Mouse (Mus musculus): ENCODE measurements around the gene Tex14. TPM values are rescaled to one million over a fixed set of nuclear protein-coding genes. Genes with fewer than 3 reads are reported as not detected.

Tex14 gene
- polyA plus RNA-seq, 1 experiment from 2014 or later: 1.3 TPM

GRCm38 (mm10) chr11:87595327-87595841 is 190.5 kb downstream of the Tex14 start:
- peak; percentile 54; the same call in 1 of the 2 replicates for ATAC-seq (ENCODE audit: low FRiP score, low read depth)
- H3K4me2 ChIP-seq (replicated peaks): peak overlapping the region; percentile 95
- peaks cover 42% of the 10 kb centered on the region for H3K36me3 ChIP-seq
- H3K9me3 ChIP-seq: no peaks in the 10 kb centered on the region
- H3K4me3 ChIP-seq: peak overlapping the region; percentile 88
- peak overlapping the region; percentile 97 for H3K9ac ChIP-seq
- peak overlapping the region; percentile 84 for H3K27ac ChIP-seq
- WGBS: 1% methylated on average over 32 of the region's 37 CpGs
- H3K4me1 ChIP-seq: peaks cover 50% of the 10 kb centered on the region
- H3K27me3 ChIP-seq: no peaks in the 10 kb centered on the region

GRCm38 (mm10) chr11:87595976-87596375 is 191.1 kb downstream of the Tex14 start:
- ATAC-seq (ENCODE audit: low FRiP score, low read depth): no peak
- H3K9ac ChIP-seq: peak overlapping the region; percentile 97
- H3K36me3 ChIP-seq: peaks cover 48% of the 10 kb centered on the region
- peak overlapping the region; percentile 95 for H3K4me2 ChIP-seq (replicated peaks)
- H3K9me3 ChIP-seq: no peaks in the 10 kb centered on the region
- H3K27ac ChIP-seq: peak overlapping the region; percentile 84
- 4% methylated on average over 7 of the region's 7 CpGs for WGBS
- peak overlapping the region; percentile 88 for H3K4me3 ChIP-seq
- H3K4me1 ChIP-seq: peaks cover 44% of the 10 kb centered on the region
- H3K27me3 ChIP-seq: no peaks in the 10 kb centered on the region

GRCm38 (mm10) chr11:87596492-87596891 is 191.6 kb downstream of the Tex14 start:
- Histone ChIP-seq H3K27ac (no peak overlapping the region; the same call in 1 of the 2 replicates), H3K4me1 (peaks cover 44% of the 10 kb centered on the region), H3K4me3 (peak overlapping the region; percentile 88), H3K9ac (peak overlapping the region; percentile 97), H3K9me3 (no peaks in the 10 kb centered on the region), H3K36me3 (peaks cover 53% of the 10 kb centered on the region), H3K4me2 (replicated peaks) (peak overlapping the region; percentile 95), H3K27me3 (no peaks in the 10 kb centered on the region)
- no peak for ATAC-seq (ENCODE audit: low FRiP score, low read depth)
- 38% methylated on average over 2 of the region's 2 CpGs for WGBS

GRCm38 (mm10) chr11:87597061-87597460 is 192.2 kb downstream of the Tex14 start:
- Histone ChIP-seq H3K9me3 (no peaks in the 10 kb centered on the region), H3K4me1 (peaks cover 44% of the 10 kb centered on the region), H3K27ac (no peak overlapping the region), H3K4me2 (replicated peaks) (peak overlapping the region; percentile 95), H3K36me3 (peaks cover 59% of the 10 kb centered on the region), H3K4me3 (no peak overlapping the region), H3K27me3 (no peaks in the 10 kb centered on the region), H3K9ac (peak overlapping the region; percentile 97; the same call in 1 of the 2 replicates)
- no peak for ATAC-seq (ENCODE audit: low FRiP score, low read depth)

GRCm38 (mm10) chr11:87599395-87600089 is 194.7 kb downstream of the Tex14 start:
- Histone ChIP-seq H3K4me3 (no peak overlapping the region), H3K27ac (no peak overlapping the region), H3K9me3 (no peaks in the 10 kb centered on the region), H3K4me1 (peaks cover 25% of the 10 kb centered on the region), H3K4me2 (replicated peaks) (no peak overlapping the region), H3K9ac (no peak overlapping the region), H3K27me3 (no peaks in the 10 kb centered on the region), H3K36me3 (peaks cover 77% of the 10 kb centered on the region)
- ATAC-seq (ENCODE audit: low FRiP score, low read depth): no peak
- WGBS: 88% methylated on average over 13 of the region's 13 CpGs

- no peaks in the 10 kb centered on the region for H3K9me3 ChIP-seq
- no peak overlapping the region for H3K4me2 ChIP-seq (replicated peaks)
- ATAC-seq (ENCODE audit: low FRiP score, low read depth): no peak
- no peaks in the 10 kb centered on the region for H3K27me3 ChIP-seq
- 93% methylated on average over 10 of the region's 10 CpGs for WGBS
- H3K27ac ChIP-seq: no peak overlapping the region
- H3K9ac ChIP-seq: no peak overlapping the region
- H3K4me3 ChIP-seq: no peak overlapping the region
- H3K36me3 ChIP-seq: peaks cover 86% of the 10 kb centered on the region
- H3K4me1 ChIP-seq: peaks cover 18% of the 10 kb centered on the region
Measured at GRCm38 (mm10) chr11:87600322-87600853, 195.5 kb downstream of the Tex14 start.

GRCm38 (mm10) chr11:87602234-87602633 is 197.4 kb downstream of the Tex14 start:
- no peak for ATAC-seq (ENCODE audit: low FRiP score, low read depth)
- Histone ChIP-seq H3K4me1 (peaks cover 2% of the 10 kb centered on the region), H3K4me2 (replicated peaks) (no peak overlapping the region), H3K27ac (no peak overlapping the region), H3K9me3 (no peaks in the 10 kb centered on the region), H3K36me3 (peaks cover 99% of the 10 kb centered on the region), H3K4me3 (no peak overlapping the region), H3K27me3 (no peaks in the 10 kb centered on the region), H3K9ac (no peak overlapping the region)
- 93% methylated on average over 9 of the region's 9 CpGs for WGBS

GRCm38 (mm10) chr11:87603571-87603970 is 198.7 kb downstream of the Tex14 start:
- 98% methylated on average over 2 of the region's 2 CpGs for WGBS
- H3K9ac ChIP-seq: no peak overlapping the region
- H3K9me3 ChIP-seq: no peaks in the 10 kb centered on the region
- H3K4me3 ChIP-seq: no peak overlapping the region
- peaks cover 99% of the 10 kb centered on the region for H3K36me3 ChIP-seq
- H3K27ac ChIP-seq: no peak overlapping the region
- H3K4me2 ChIP-seq (replicated peaks): no peak overlapping the region
- H3K27me3 ChIP-seq: no peaks in the 10 kb centered on the region
- H3K4me1 ChIP-seq: no peaks in the 10 kb centered on the region
- no peak for ATAC-seq (ENCODE audit: low FRiP score, low read depth)

Other genes with a start within 250 kb of the Tex14 start
- 2.1 TPM in 2 replicates for gene Ppm1e, start 46.0 kb upstream of the Tex14 start, polyA plus RNA-seq (2015; fragmentation: Nextera tagmentation; extraction: Ambion mirVana)
- 10.0 and 10.2 TPM in 2 replicates for gene Rad51c, start 111 bp upstream of the Tex14 start, polyA plus RNA-seq (2015; fragmentation: Nextera tagmentation; extraction: Ambion mirVana)
- not detected in 2 replicates for gene Gm11492, start 161.6 kb downstream of the Tex14 start, polyA plus RNA-seq (2015; fragmentation: Nextera tagmentation; extraction: Ambion mirVana)
- 21.2 and 23.3 TPM in 2 replicates for gene Sept4, start 163.8 kb downstream of the Tex14 start, polyA plus RNA-seq (2015; fragmentation: Nextera tagmentation; extraction: Ambion mirVana)
- gene Mtmr4, start 187.1 kb downstream of the Tex14 start, polyA plus RNA-seq (2015; fragmentation: Nextera tagmentation; extraction: Ambion mirVana): 31.1 and 38.9 TPM in 2 replicates
- 0.29 and 0.42 TPM in 2 replicates for gene Hsf5, start 212.1 kb downstream of the Tex14 start, polyA plus RNA-seq (2015; fragmentation: Nextera tagmentation; extraction: Ambion mirVana)

Data from limb, embryonic 13.5 days (tissue).